Mouse (Mus musculus) liver, embryonic 11.5 days (tissue): ENCODE measurements at regions not wholly inside any gene's neighbourhood (a gene's known extent, or its start where the extent isn't known, plus 50 kb on each side); places are given as distances from the start of the nearest gene placed in this dataset.

Experiments used
- ATAC-seq: fragments of 200-750 bp; cut with Nextera tagmentation; replicated peaks from 2 replicates; pipeline ENCODE4 v1.8.0; 2017; ENCODE audit warnings: moderate number of reproducible peaks, mild to moderate bottlenecking, moderate TSS enrichment, moderate library complexity; ENCODE audit not compliant: low FRiP score
- DNase-seq: peaks from one replicate; pipeline ENCODE4 v3.0.0-alpha.2; 2017; ENCODE audit warnings: low spot score
- H3K27ac ChIP-seq: fragments of 300-500 bp; sonication (generic); 2 replicates; pipeline ENCODE4 v1.5.1; 2014; ENCODE audit warnings: mild to moderate bottlenecking, low read depth, low read length, control low read depth
- H3K27me3 ChIP-seq: fragments of 300-500 bp; sonication (generic); replicated peaks from 2 replicates; pipeline ENCODE4 v1.6.1; 2014; ENCODE audit warnings: low read length, mixed read lengths; ENCODE audit not compliant: control insufficient read depth, insufficient read depth
- H3K36me3 ChIP-seq: fragments of 300-500 bp; sonication (generic); 2 replicates; pipeline ENCODE4 v1.6.1; 2014; ENCODE audit warnings: mild to moderate bottlenecking, low read length, moderate library complexity, mixed read lengths; ENCODE audit not compliant: control insufficient read depth, insufficient read depth
- H3K4me1 ChIP-seq: fragments of 300-500 bp; sonication (generic); replicated peaks from 2 replicates; pipeline ENCODE4 v1.6.1; 2014; ENCODE audit warnings: low read length, mixed read lengths; ENCODE audit not compliant: control insufficient read depth, insufficient read depth
- H3K4me2 ChIP-seq: fragments of 300-500 bp; sonication (generic); 2 replicates; pipeline ENCODE4 v1.6.1; 2014; ENCODE audit warnings: mild to moderate bottlenecking, control low read depth, moderate library complexity
- H3K4me3 ChIP-seq: fragments of 300-500 bp; sonication (generic); 2 replicates; pipeline ENCODE4 v1.5.1; 2014; ENCODE audit warnings: low read depth, low read length, control low read depth
- H3K9ac ChIP-seq: fragments of 300-500 bp; sonication (generic); 2 replicates; pipeline ENCODE4 v1.6.1; 2014; ENCODE audit warnings: low read depth, low read length, control low read depth
- H3K9me3 ChIP-seq: fragments of 300-500 bp; sonication (generic); 2 replicates; pipeline ENCODE4 v1.6.1; 2016; ENCODE audit warnings: low read length, inconsistent platforms, mixed read lengths; ENCODE audit not compliant: control insufficient read depth
- WGBS: fragments of 180-500 bp; shearing (Covaris S2); extraction: QIAGEN DNeasy Blood & Tissue Kit; methylation state at CpG from one replicate; pipeline ENCODE4 v1.1.7; 2014; 5-methylcytosine and 5-hydroxymethylcytosine counted together

- no peak overlapping the region for H3K4me2 ChIP-seq
- no peak for ATAC-seq
- H3K4me1 ChIP-seq: no peaks in the 10 kb centered on the region
- no peaks in the 10 kb centered on the region; the same call in 1 of the 2 replicates for H3K27me3 ChIP-seq
- 79% methylated on average over 8 of the region's 8 CpGs for whole genome bisulfite sequencing
- no peak overlapping the region for H3K9ac ChIP-seq
- DNase-seq: no peak
- no peak overlapping the region for H3K4me3 ChIP-seq
- H3K9me3 ChIP-seq: no peaks in the 10 kb centered on the region
- H3K36me3 ChIP-seq: no peaks in the 10 kb centered on the region
- H3K27ac ChIP-seq: no peak overlapping the region
Observed at GRCm38 (mm10) chr5:119053738-119054137, 493.3 kb downstream of the Med13l start.

- H3K9me3 ChIP-seq: no peaks in the 10 kb centered on the region
- DNase-seq (no peak), ATAC-seq (no peak)
- WGBS: 63% methylated on average over 6 of the region's 6 CpGs
- no peaks in the 10 kb centered on the region; the same call in 1 of the 2 replicates for H3K27me3 ChIP-seq
- no peaks in the 10 kb centered on the region for H3K36me3 ChIP-seq
- H3K4me1 ChIP-seq: no peaks in the 10 kb centered on the region
- no peak overlapping the region for H3K9ac ChIP-seq
- H3K4me2 ChIP-seq: no peak overlapping the region
- no peak overlapping the region for H3K4me3 ChIP-seq
- no peak overlapping the region for H3K27ac ChIP-seq
Observed at GRCm38 (mm10) chr5:119054393-119054792, 493.9 kb downstream of the Med13l start.

GRCm38 (mm10) chr5:119055430-119055829 is 495.0 kb downstream of the Med13l start:
- Histone ChIP-seq H3K27ac (no peak overlapping the region), H3K9ac (no peak overlapping the region), H3K4me2 (no peak overlapping the region), H3K36me3 (no peaks in the 10 kb centered on the region), H3K9me3 (no peaks in the 10 kb centered on the region), H3K4me3 (no peak overlapping the region), H3K4me1 (no peaks in the 10 kb centered on the region), H3K27me3 (no peaks in the 10 kb centered on the region; the same call in 1 of the 2 replicates)
- no peak for DNase-seq
- WGBS: 20% methylated on average over 12 of the region's 12 CpGs
- ATAC-seq: no peak

GRCm38 (mm10) chr5:119057813-119058212 is 497.3 kb downstream of the Med13l start:
- H3K36me3 ChIP-seq: no peaks in the 10 kb centered on the region
- no peak overlapping the region for H3K4me2 ChIP-seq
- WGBS: 91% methylated on average over 4 of the region's 4 CpGs
- H3K9me3 ChIP-seq: no peaks in the 10 kb centered on the region
- no peaks in the 10 kb centered on the region; the same call in 1 of the 2 replicates for H3K27me3 ChIP-seq
- no peak overlapping the region for H3K27ac ChIP-seq
- DNase-seq (no peak), ATAC-seq (no peak)
- H3K9ac ChIP-seq: no peak overlapping the region
- no peak overlapping the region for H3K4me3 ChIP-seq
- H3K4me1 ChIP-seq: no peaks in the 10 kb centered on the region

GRCm38 (mm10) chr5:119058231-119058851 is 497.9 kb downstream of the Med13l start:
- H3K4me2 ChIP-seq: no peak overlapping the region
- no peaks in the 10 kb centered on the region for H3K4me1 ChIP-seq
- ATAC-seq: no peak
- H3K27ac ChIP-seq: no peak overlapping the region
- no peak overlapping the region for H3K9ac ChIP-seq
- H3K9me3 ChIP-seq: no peaks in the 10 kb centered on the region
- DNase-seq: no peak
- no peaks in the 10 kb centered on the region; the same call in 1 of the 2 replicates for H3K27me3 ChIP-seq
- no peaks in the 10 kb centered on the region for H3K36me3 ChIP-seq
- WGBS: 50% methylated on average over 10 of the region's 10 CpGs
- H3K4me3 ChIP-seq: no peak overlapping the region

- H3K4me1 ChIP-seq: no peaks in the 10 kb centered on the region
- no peak overlapping the region for H3K4me2 ChIP-seq
- H3K4me3 ChIP-seq: no peak overlapping the region
- H3K9me3 ChIP-seq: no peaks in the 10 kb centered on the region
- H3K9ac ChIP-seq: no peak overlapping the region
- ATAC-seq (no peak), DNase-seq (no peak)
- no peaks in the 10 kb centered on the region; the same call in 1 of the 2 replicates for H3K27me3 ChIP-seq
- no peak overlapping the region for H3K27ac ChIP-seq
- 91% methylated on average over 2 of the region's 2 CpGs for WGBS
- H3K36me3 ChIP-seq: no peaks in the 10 kb centered on the region
Observed at GRCm38 (mm10) chr5:119059223-119059622, 498.7 kb downstream of the Med13l start.

- 67% methylated on average over 4 of the region's 4 CpGs for WGBS
- Histone ChIP-seq H3K9ac (no peak overlapping the region), H3K4me2 (no peak overlapping the region), H3K27ac (no peak overlapping the region), H3K36me3 (no peaks in the 10 kb centered on the region), H3K27me3 (no peaks in the 10 kb centered on the region), H3K9me3 (no peaks in the 10 kb centered on the region), H3K4me3 (no peak overlapping the region), H3K4me1 (no peaks in the 10 kb centered on the region)
- ATAC-seq (no peak), DNase-seq (no peak)
Observed at GRCm38 (mm10) chr5:119060886-119061285, 500.4 kb downstream of the Med13l start.

GRCm38 (mm10) chr5:119062478-119062877 is 502.0 kb downstream of the Med13l start:
- no peak overlapping the region for H3K9ac ChIP-seq

GRCm38 (mm10) chr5:119066666-119067065 is 506.2 kb downstream of the Med13l start:
- no peak for DNase-seq
- 71% methylated on average over 6 of the region's 6 CpGs for WGBS

More at GRCm38 (mm10) chr5:119062478-119062877, 502.0 kb downstream of the Med13l start:
- no peak for DNase-seq
- Histone ChIP-seq H3K27me3 (no peaks in the 10 kb centered on the region), H3K4me2 (no peak overlapping the region), H3K27ac (no peak overlapping the region), H3K36me3 (no peaks in the 10 kb centered on the region), H3K4me3 (no peak overlapping the region), H3K4me1 (no peaks in the 10 kb centered on the region), H3K9me3 (no peaks in the 10 kb centered on the region)
- WGBS: 90% methylated on average over 11 of the region's 11 CpGs
- no peak for ATAC-seq

More at GRCm38 (mm10) chr5:119066666-119067065, 506.2 kb downstream of the Med13l start:
- Histone ChIP-seq H3K9ac (no peak overlapping the region), H3K27ac (no peak overlapping the region), H3K27me3 (no peaks in the 10 kb centered on the region), H3K4me1 (no peaks in the 10 kb centered on the region), H3K4me2 (no peak overlapping the region), H3K9me3 (no peaks in the 10 kb centered on the region), H3K36me3 (no peaks in the 10 kb centered on the region), H3K4me3 (no peak overlapping the region)
- ATAC-seq: no peak
